Mouse (Mus musculus) kidney, postnatal 25 days (tissue): ENCODE results near the gene Ddx49.

Source experiments
- DNase-seq, 2 experiments: peaks; one replicate each; pipeline ENCODE4 v3.0.0; 2021; ENCODE audit warnings: mixed read lengths in 2 of 2

Ddx49 gene

GRCm38 (mm10) chr8:70302358-70302890 lies at the start of gene Ddx49, which contains the start of gene Cope:
Ddx49 (minus strand) TSS chr8:70302489.
Cope (plus strand) TSS chr8:70302518.
- DNase-seq: peak; percentile 96

GRCm38 (mm10) chr8:70352000-70352384 lies 49.7 kb upstream of the Ddx49 start:
- DNase-seq: no peak

GRCm38 (mm10) chr8:70351035-70351999 lies 49.0 kb upstream of the Ddx49 start:
- DNase-seq: no peak

GRCm38 (mm10) chr8:70347860-70348420 lies 45.7 kb upstream of the Ddx49 start:
- peak; percentile 47 to 80 for DNase-seq

GRCm38 (mm10) chr8:70347443-70347842 lies 45.2 kb upstream of the Ddx49 start:
- DNase-seq: no peak

- no peak for DNase-seq
Measured at GRCm38 (mm10) chr8:70344279-70344678, 42.0 kb upstream of the Ddx49 start.

- peak in 1 of 2 experiments; percentile 48 for DNase-seq
Measured at GRCm38 (mm10) chr8:70343696-70344095, 41.4 kb upstream of the Ddx49 start.

- no peak for DNase-seq
Measured at GRCm38 (mm10) chr8:70343076-70343475, 40.8 kb upstream of the Ddx49 start.

- no peak for DNase-seq
Measured at GRCm38 (mm10) chr8:70342007-70342406, 39.7 kb upstream of the Ddx49 start.

GRCm38 (mm10) chr8:70340659-70341058 lies 38.4 kb upstream of the Ddx49 start:
- DNase-seq: no peak

- no peak for DNase-seq
Measured at GRCm38 (mm10) chr8:70338931-70339330, 36.6 kb upstream of the Ddx49 start.

GRCm38 (mm10) chr8:70332878-70333202 lies 30.6 kb upstream of the Ddx49 start:
- DNase-seq: no peak

- DNase-seq: peak; percentile 47 to 62
Measured at GRCm38 (mm10) chr8:70332070-70332877, 30.0 kb upstream of the Ddx49 start.

- DNase-seq: no peak
Measured at GRCm38 (mm10) chr8:70331526-70331925, 29.2 kb upstream of the Ddx49 start.

- DNase-seq: no peak
Measured at GRCm38 (mm10) chr8:70330741-70331364, 28.6 kb upstream of the Ddx49 start.

- DNase-seq: no peak
Measured at GRCm38 (mm10) chr8:70329835-70330740, 27.8 kb upstream of the Ddx49 start.

GRCm38 (mm10) chr8:70329124-70329834 lies 27.0 kb upstream of the Ddx49 start, which contains the start of gene Gdf1:
Gdf1 (plus strand) TSS chr8:70329817.
- no peak for DNase-seq

- DNase-seq: no peak
Measured at GRCm38 (mm10) chr8:70327512-70327911, 25.2 kb upstream of the Ddx49 start.

GRCm38 (mm10) chr8:70323716-70324115 lies 21.4 kb upstream of the Ddx49 start:
- no peak for DNase-seq

GRCm38 (mm10) chr8:70317872-70318271 lies 15.6 kb upstream of the Ddx49 start:
- DNase-seq: no peak
